Mouse (Mus musculus): Measurements from ENCODE around the gene Aqp2.

The Aqp2 gene

GRCm38 (mm10) chr15:99592177-99592576 lies 13.3 kb downstream of the Aqp2 start:
- DNase-seq, result no peak

DNA sequence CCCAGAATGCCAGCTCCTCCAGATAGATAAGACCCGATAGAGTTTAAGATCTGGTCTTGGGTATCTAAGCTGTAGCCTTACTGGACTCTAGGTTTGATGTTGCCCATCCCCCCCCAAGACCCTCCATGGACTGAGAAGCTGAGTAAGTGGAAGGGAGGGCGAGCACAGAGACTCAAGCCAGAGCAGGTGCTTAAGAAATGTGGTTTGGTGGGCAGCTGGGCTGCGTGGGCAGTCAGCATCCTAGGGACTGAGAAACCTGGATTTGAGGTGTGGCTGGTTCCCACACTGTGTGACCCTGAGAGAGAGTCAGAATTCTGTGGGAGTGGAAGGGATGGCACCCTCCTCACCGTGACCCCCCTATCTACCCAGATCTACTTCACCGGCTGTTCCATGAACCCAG lies 14.0 kb downstream of the Aqp2 start:
- DNase-seq, result no peak

DNA sequence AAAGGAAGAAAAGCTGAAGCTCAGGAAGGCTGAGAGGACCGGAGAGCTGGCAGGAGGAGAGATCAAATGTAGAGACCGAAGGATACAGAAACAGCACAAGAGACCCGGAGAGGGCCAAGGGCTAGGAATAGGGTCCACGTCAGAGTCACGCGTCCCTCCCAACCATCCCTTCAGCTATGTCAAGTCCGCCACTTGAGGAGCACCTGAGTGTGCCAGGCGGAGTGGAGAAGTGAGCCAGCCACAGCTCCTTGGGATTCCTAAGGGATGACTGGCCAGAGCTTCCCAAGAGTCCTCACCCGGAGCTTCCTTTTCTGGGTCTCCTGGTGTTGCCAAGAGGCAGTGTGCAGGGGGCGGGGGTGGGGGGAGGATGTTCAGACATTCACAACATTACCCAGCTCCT lies 16.1 kb downstream of the Aqp2 start:
- DNase-seq, result no peak

GRCm38 (mm10) chr15:99596056-99596687 lies 17.3 kb downstream of the Aqp2 start:
- DNase-seq, result peak; percentile 36 to 66

DNA sequence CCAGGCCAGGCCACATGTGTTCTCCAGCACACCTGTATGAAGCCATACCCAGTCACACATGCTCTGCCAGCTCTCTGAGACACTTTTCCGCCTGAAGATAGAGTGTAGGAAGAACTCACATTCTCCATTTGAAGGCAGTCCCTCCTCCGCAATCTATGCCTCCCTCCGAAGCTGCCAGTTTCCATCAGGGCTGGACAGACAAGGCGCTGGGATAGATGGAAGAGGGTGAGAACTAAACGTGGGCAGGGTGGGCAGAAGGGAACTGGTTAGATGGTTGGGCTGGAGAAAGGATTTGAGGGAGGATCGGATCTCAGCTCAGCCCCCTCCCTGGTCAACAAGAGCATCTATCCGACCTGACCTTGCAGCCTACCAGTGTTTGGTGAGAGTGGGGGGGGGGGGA lies 18.0 kb downstream of the Aqp2 start:
- no peak for DNase-seq

DNA sequence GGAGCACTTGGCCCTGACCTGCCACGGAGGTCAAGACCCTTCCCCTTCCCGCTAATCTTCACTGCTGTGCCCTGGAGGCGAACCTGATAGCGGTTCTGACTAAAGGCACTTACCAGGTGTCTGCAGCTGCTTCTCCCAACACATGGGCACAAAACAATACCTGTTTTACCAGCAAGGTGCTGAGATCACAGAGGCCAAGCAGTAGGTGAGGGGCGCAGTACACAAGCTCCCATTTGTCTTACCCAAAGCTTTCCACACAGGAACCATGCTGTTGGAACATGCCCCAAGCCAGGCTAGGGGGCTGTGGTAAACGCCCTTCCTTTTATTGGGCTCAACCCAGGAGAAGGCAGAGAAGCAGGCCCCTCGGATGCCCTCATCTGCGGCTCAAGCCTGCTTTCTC lies 18.7 kb downstream of the Aqp2 start:
- no peak for DNase-seq

DNA sequence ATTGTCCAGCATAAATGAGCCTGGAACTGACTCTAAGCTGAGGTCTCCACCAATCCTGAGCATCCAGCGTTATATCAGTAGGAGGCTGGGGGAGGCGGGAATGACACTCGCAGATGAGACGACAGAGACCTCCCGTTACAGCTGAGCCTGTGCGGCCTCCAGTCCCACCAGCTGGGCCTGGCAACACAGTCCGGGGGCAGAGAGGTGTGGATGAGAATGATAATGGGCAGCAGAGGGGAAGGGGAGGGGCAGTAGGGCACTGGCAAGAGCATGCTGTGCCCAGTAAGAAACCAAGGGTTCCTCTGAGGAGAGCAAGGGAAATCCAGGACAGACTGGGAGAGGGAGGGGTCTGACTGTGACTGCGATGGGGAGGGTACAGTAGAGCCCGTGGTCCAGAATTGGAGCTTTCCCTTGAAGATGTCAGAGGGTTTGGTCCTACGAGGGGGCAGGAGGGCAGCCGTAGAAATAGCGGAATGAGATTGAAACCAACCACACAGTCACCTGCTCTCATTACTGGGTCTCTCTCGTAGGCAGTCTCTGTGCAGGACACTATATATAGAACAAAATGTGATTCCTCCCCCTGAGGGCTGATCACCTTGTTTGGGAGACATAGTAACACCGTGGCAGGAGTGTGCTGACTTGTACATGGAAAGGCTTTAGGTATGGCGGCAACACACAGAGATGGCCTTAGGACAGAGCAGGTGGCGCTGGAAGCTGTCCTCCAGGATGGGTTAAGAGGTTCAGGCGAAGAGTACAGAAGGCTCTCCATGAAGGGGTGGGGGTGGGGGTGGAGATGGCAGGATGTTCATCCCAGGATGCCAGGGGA lies 20.6 kb downstream of the Aqp2 start:
- DNase-seq, result no peak

DNA sequence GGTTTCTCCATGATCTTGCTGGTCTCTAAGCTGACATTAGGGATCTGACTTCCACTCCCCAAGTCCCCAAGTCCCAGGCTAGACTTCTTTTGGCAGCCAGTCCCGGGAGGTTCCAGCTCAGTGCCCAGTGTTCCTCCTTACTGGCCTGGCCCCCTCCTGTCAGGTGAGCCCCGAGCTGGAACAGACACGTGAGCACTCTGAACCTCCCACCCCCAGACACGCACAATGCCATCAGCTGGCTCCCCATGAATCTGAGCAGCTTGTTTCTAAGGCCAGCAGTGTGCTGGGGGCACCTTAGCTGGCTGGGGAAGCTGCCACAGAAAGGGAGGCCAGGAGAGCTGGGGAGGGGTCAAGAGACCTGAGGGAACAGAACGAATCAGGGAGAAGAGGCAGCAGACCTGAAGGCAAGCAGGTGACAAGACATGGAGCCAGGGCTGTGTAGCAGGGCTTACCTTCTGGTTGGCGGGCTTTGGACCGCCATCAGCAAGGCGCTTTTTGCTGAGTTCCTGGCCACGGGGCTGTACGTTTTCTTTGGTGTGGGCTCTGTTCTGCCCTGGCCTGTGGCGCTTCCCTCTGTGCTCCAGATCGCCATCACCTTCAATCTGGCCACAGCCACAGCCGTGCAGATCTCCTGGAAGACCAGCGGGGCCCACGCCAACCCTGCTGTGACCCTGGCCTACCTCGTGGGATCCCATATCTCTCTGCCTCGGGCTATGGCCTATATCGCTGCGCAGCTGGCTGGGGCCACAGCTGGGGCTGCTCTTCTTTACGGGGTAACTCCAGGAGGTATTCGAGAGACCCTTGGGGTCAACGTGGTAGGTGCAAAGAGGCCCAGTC lies 22.3 kb downstream of the Aqp2 start, which contains the start of gene Aqp6:
Gene Aqp6 (plus strand): TSS at position 415 of the 837 bp plus-strand sequence.
- no peak for DNase-seq

DNA sequence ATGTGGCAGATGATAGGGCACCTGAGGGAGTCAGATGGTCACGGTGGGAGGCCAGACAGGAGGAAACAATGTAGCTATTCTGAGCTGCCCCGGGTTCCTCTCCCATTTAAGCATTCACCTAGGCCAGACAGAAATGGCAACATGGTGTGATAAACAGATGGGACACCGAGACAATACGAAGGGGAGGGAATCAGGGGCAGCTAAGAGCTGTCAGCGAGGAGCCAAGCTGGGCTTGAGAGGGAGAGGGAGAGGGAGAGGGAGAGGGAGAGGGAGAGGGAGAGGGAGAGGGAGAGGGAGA lies 22.9 kb downstream of the Aqp2 start:
- no peak for DNase-seq

- DNase-seq, result no peak
Observed at GRCm38 (mm10) chr15:99602206-99602820, 23.5 kb downstream of the Aqp2 start.

DNA sequence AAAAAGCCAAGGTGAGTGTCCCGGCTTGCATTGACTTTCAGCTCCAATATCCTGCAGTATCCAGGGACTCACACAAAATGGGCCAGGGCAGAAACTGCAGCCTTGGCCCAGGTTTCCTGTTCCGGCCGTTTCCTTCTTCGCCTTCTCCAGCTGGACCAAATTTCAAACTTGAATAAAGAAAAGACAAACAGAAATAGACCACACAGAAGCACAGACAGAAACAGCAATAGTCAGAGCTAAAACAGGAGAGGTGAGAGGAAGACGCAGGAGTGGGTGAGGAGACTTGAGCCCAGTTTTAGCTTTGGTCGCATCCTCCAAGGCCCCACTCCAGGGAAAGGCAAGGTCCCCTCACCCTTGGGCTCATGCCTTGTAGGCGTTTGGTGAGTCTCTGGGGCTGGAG lies 24.4 kb downstream of the Aqp2 start:
- no peak for DNase-seq

GRCm38 (mm10) chr15:99605595-99605994 lies 26.7 kb downstream of the Aqp2 start:
- no peak for DNase-seq

DNA sequence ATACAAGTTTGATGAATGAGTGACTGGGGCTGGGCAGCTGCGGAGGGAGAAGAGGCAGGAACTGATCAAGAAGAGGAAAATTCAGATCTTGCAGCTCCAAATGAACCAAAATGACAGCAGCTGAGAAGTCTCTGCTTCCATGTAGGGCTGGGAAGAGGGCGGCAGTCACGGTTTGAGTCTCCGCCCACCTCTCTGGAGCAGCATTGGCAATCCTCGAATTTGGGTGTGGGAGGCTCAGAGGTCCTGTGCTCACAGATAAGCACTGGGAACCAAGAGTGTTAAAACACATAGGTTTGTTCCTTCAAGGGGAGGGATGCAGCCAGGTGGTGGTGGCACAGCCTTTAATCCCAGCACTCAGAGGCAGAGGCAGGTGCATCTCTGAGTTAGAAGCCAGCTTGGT lies 27.7 kb downstream of the Aqp2 start:
- no peak for DNase-seq

GRCm38 (mm10) chr15:99607388-99608113 lies 28.7 kb downstream of the Aqp2 start:
- DNase-seq, result no peak

GRCm38 (mm10) chr15:99608382-99609125 lies 29.7 kb downstream of the Aqp2 start:
- DNase-seq, result no peak

- DNase-seq, result no peak
Observed at GRCm38 (mm10) chr15:99611563-99611962, 32.7 kb downstream of the Aqp2 start.

DNA sequence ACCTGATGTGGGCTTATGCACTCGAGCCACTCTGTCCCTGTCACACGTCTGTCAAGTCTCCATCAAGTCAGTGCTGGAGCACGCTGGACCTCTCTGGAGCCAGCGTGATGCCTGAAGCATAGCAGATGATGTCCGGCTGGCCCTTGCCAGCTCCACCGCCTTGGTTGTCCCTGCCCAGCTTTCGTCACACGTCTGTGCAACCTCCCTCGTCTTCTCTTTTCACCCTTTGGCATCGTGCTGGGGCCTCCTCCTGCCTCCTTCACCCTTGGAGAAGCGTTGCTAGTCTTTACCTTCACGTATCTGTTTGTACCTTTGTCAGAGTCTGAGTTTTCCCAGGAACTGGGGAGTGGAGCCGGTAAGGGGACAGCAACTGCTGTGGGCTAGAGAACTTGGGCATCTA lies 35.4 kb downstream of the Aqp2 start:
- no peak for DNase-seq

DNA sequence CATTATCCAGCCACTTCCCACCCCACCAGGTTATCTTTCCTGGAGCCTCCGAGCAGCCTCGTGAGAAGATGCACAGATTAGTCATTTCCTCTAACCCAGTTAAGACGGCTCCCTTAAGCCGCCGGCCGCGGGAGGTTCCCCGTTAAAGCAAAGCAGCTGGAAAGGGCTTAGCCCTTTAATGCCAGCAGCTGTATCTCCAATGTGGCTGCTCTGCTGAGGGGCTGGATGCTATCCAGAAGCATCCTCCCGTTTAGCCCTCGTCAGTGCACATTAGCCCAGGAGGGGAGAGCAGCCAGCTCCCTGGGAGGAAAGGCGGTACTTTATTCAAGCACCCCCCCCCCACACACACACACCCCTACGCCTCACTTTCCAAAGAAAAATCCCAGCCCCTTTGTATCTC lies 35.9 kb downstream of the Aqp2 start:
- DNase-seq, result no peak

DNA sequence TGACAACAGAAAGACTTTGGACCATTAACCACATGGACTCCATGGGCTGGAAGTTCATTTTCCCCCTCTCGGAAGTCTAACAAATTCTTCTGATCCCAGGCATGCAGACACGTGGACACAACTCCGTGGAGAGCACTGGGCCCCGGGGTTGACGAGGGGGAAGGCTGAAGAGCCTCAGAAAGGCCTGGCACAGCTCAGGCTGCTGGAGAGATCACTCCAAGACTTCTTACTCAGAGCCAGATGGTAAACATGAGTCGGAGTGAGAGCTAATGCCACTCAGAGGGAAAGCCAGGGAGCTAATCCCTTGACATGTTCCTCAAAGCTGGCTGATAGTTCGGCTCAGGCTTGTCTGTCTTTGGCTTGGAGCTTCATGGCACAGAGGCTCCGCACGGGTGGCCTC lies 36.4 kb downstream of the Aqp2 start:
- no peak for DNase-seq

- DNase-seq, result no peak
Observed at GRCm38 (mm10) chr15:99618595-99618994, 39.7 kb downstream of the Aqp2 start.

- no peak for DNase-seq
Observed at GRCm38 (mm10) chr15:99619821-99620220, 41.0 kb downstream of the Aqp2 start.

DNA sequence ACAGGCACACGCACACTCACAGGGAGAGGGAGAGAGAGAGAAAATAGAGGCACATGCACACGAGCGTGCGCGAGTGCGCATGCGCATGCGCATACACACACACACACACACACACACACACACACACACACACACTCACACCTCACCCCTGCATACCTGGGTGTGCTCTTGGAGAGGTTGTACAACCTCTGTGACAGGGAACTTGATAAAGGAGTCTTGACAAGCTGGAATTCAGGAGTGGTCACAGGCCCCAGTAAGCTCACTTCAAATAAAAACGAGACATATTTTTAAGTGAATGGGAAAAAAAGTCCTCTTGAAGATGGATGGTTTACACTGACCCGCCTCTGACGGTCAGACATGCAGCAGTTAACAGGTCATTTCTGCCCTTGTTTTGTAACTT lies 43.2 kb downstream of the Aqp2 start:
- DNase-seq, result no peak

All from spleen, adult 18-20 months (tissue).